Mouse (Mus musculus): ENCODE results near the gene Gabre.
A peak's percentile ranks its signal among the peaks of the same experiment; 100 is the strongest.

Gabre gene

GRCm38 (mm10) chrX:72274659-72275371 lies at the start of gene Gabre:
TSS of gene Gabre (minus strand) at chrX:72274803.
- DNase-seq: peak; percentile 11

- DNase-seq: no peak
Observed at GRCm38 (mm10) chrX:72297812-72298211, 23.2 kb upstream of the Gabre start.

DNA sequence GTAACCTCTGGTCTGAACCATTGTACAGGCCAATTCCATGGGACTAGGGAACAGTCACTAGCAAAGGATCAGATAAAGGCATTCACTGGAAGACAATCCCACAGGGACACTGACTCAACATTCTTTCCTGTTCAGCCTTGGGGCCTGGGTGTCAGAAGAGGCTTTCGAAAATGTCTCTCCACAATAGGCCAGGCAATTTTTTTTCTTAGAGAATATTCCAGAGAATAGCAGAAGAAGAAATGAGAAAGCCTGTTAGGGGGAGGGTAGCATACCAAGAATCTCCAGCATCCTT lies 715 bp upstream of the Gabre start:
- no peak for DNase-seq

- no peak for DNase-seq
Observed at GRCm38 (mm10) chrX:72273966-72274658, 491 bp downstream of the Gabre start.

- no peak for DNase-seq
Observed at GRCm38 (mm10) chrX:72270637-72271036, 4.0 kb downstream of the Gabre start.

GRCm38 (mm10) chrX:72221717-72222116 lies 52.9 kb downstream of the Gabre start, which contains the start of gene Magea4:
TSS of gene Magea4 (plus strand) at chrX:72222017.
- no peak for DNase-seq

All from thymus, postnatal 25 days (tissue).